Mouse (Mus musculus): ENCODE results near the gene Igll1. TPM values are rescaled to one million over a fixed set of nuclear protein-coding genes. Genes with fewer than 3 reads are reported as not detected.
A peak's percentile ranks its signal among the peaks of the same experiment; 100 is the strongest.
"Not testable (repeated sequence)": the region's sequence is repeated elsewhere in the genome, so short reads cannot be mapped to it uniquely, and the experiment has no call there.

The Igll1 gene
- polyA plus RNA-seq, 1 experiment from 2014 or later = not detected

DNA sequence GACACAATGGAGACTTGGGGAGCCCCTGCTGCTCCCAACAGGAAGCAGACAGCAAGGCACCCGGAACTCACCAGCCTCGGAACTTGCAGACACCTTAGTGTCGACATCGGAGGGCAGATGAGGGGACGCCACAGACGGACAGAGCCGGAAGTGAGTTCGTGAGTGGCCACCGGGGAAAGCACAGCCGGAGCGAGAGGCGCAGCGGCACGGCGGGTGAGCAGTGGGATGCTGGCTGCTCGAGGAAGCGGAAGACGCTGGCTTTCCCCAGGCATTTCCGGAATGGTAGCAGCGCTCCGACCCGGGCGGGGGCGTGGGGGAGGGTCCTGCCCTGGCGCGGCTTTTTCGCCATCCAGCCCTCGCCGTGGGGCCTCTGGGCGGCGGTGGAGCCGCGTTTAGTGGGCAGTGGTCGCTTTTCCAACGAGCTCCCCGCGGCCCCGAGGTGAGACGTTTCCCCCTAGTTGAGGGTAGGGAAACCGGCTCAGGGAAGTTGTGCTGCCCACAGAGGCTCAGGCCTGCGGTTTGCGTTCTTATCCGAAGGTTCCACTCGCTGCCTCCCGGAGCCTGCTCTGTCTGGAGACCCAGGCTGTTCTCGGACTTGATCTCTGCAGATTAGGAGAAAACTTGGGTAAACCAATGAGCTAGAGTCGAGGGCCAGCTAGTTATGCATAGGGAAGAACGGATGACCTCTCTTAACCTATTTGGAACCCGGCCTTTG lies 7.0 kb upstream of the Igll1 start, which contains the start of the genes Top3b and Vpreb1:
TSS of gene Top3b (plus strand) at position 120 of the 715 bp plus-strand sequence.
TSS of gene Vpreb1 (minus strand) at position 227 of the 715 bp plus-strand sequence.
- peaks cover 9% of the 10 kb centered on the region for H3K36me3 ChIP-seq
- peak; percentile 97 for DNase-seq (ENCODE audit: low spot score)
- WGBS = under 1% methylated on average over 49 of the region's 49 CpGs
- H3K4me1 ChIP-seq = peaks cover 12% of the 10 kb centered on the region
- H3K27ac ChIP-seq = peak within 1 kb of the TSS; percentile 96
- H3K27me3 ChIP-seq (ENCODE audit: low read depth, poor library complexity, severe bottlenecking) = no peaks in the 10 kb centered on the region
- H3K4me3 ChIP-seq = peak within 1 kb of the TSS; percentile 85
- H3K9me3 ChIP-seq (replicated peaks) = no peaks in the 10 kb centered on the region

DNA sequence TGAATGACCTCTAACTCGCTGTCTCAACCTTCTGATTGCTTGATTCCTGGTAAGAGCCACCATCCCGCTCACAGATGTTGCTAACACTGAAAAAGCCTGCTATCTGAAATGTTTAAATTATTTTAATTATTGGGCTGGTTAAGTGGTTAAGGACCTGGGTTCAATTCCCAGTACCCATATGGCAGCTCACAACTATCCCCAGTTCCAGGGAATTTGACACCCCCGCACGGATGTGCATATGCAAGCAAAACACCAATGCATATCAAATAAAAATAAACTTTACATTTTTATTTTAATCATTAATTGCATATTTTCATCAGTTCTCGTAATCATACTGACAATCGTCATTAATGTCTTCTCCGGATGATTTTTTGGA lies 6.4 kb upstream of the Igll1 start:
- DNase-seq (ENCODE audit: low spot score) = no peak
- H3K27me3 ChIP-seq (ENCODE audit: low read depth, poor library complexity, severe bottlenecking) = no peaks in the 10 kb centered on the region
- WGBS = 32% methylated on average over 7 of the region's 7 CpGs

DNA sequence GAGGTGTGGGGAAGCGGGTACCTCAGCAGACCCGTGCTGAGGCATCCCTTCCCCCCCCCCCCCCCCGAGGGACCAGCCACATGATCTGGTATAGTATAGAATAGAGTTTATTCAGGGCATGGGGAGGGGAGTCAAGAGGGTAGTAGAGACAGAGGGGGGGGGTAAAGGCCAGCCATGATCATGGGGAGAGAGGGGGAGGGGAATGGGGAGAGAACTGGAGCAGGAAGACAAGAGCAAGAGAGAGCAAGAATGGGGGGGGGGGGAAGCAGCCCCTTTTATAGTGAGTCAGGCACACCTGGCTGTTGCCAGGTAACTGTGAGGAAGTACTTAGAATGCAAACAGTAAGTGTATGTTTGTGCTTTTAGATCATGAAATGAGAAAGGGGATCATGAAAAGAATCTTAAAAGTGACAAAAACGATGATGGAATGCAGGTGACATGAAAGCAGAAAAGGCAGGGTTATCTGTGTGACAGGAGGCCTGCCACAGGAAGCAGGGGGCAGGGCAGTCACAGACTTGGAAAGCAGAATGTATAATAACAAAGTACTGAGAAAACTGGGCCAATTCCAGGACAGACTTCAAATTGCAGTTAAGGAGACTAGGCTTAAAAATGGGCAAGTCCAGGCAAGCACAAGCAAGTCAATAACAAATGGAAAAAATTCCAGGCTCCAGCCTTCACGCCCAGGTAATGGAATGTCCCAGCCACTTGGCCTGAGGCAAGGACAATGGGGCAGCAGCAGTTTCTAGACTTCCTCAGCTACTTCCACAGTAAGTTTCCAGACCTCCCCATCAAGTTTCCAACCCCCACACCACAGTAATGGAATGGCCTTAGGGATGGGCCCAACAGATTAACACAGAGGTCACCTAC lies 2.1 kb upstream of the Igll1 start:
- 52% methylated on average over 4 of the region's 5 CpGs for WGBS
- H3K36me3 ChIP-seq = no peaks in the 10 kb centered on the region
- DNase-seq (ENCODE audit: low spot score) = peak; percentile 36

More for the DNA sequence above, 6.4 kb upstream of the Igll1 start:
- Histone ChIP-seq H3K36me3 (peaks cover 4% of the 10 kb centered on the region), H3K9me3 (replicated peaks) (no peaks in the 10 kb centered on the region), H3K27ac (peak overlapping the region; percentile 96), H3K4me1 (peaks cover 12% of the 10 kb centered on the region), H3K4me3 (peak overlapping the region; percentile 85)

DNA sequence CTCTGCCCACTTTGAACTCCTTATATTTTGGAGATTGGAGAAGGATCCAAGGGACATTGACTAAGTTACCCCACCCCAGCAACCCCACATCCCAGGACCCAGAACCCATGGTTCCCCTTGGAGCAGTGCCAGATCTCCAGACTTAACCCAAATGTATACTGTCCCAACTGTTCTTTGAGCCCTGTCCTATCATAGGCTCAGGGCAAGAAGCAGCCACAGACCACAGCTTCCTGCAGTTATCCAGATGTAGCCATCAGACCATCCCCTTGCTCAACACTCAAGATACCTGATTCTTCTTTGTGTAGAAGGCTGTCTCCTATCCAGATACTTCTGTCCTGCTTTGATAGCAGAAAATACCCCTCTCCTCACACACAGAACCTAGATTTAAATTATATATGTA lies 1.4 kb upstream of the Igll1 start:
- DNase-seq (ENCODE audit: low spot score) = no peak
- H3K27me3 ChIP-seq (ENCODE audit: low read depth, poor library complexity, severe bottlenecking) = no peaks in the 10 kb centered on the region
- 0 out of 2 replicates have a peak, but pooled peaks cover 3% of the 10 kb centered on the region for H3K4me1 ChIP-seq
- no peak overlapping the region for H3K4me3 ChIP-seq
- no peak overlapping the region for H3K27ac ChIP-seq
- no peaks in the 10 kb centered on the region for H3K36me3 ChIP-seq
- no peaks in the 10 kb centered on the region for H3K9me3 ChIP-seq (replicated peaks)

More for the DNA sequence above, 2.1 kb upstream of the Igll1 start:
- H3K27ac ChIP-seq = no peak overlapping the region
- no peaks in the 10 kb centered on the region for H3K9me3 ChIP-seq (replicated peaks)
- H3K4me3 ChIP-seq = no peak overlapping the region
- H3K4me1 ChIP-seq = 0 out of 2 replicates have a peak, but pooled peaks cover 3% of the 10 kb centered on the region
- H3K27me3 ChIP-seq (ENCODE audit: low read depth, poor library complexity, severe bottlenecking) = no peaks in the 10 kb centered on the region

DNA sequence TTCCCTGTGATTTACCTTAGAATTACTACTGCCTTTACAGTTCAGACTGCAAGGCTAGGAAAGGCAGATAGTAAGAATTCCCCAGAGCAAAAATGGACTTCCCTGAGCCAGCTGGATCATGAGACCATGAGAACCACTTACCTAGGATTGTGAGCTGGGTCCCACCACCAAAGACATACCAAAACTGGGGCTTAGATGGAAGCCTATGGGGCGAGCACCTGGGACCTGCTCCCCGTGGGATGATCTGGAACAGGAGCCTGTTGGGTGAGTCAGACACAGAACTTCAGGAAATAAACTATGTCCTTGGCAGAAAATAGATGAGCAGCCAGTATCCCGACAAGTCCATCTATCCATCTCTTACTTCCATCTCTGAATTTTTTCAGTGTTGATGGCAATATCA lies 1.5 kb downstream of the Igll1 start:
- Histone ChIP-seq H3K4me3 (no peak overlapping the region), H3K27me3 (ENCODE audit: low read depth, poor library complexity, severe bottlenecking) (no peaks in the 10 kb centered on the region), H3K9me3 (replicated peaks) (no peaks in the 10 kb centered on the region), H3K4me1 (0 out of 2 replicates have a peak, but pooled peaks cover 3% of the 10 kb centered on the region), H3K36me3 (no peaks in the 10 kb centered on the region), H3K27ac (no peak overlapping the region)
- 75% methylated on average over 3 of the region's 3 CpGs for WGBS
- no peak for DNase-seq (ENCODE audit: low spot score)

DNA sequence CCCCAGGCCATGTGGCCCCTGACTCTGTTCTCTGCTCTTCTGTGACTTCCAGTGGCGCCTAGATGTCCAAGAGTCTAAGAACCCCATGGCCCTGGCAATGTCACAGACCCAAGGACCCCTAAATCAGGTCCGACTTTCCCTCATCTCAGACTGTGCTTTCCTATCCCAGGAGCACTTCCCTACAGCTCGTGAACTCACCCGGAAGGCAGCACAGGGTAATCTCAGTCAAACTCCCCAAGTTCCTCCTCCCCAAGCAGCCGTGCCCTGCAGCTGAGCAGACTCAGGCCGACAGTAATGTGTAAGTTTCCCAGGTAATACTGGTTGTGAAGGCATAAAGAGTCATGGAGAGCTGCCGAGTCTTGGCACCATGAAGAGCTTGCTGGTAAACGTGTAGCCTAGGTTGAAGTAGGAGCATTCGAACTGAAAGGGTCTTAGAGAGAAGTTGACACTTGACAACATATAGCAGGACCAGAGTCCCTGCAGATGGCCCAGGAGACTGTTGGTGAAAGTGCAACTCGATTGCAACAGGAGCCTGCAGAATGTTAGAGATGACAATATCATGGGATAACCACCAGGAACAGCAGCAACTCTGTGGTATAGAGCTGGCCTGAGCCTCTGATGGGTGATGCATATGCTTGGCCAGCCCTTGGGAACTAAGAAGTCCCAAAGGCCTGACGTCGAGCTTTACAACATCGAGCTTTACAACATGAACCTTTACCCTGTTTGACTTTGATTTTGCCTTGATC lies 6.9 kb downstream of the Igll1 start:
- WGBS = 74% methylated on average over 13 of the region's 13 CpGs
- no peak overlapping the region for H3K27ac ChIP-seq
- no peaks in the 10 kb centered on the region for H3K27me3 ChIP-seq (ENCODE audit: low read depth, poor library complexity, severe bottlenecking)
- DNase-seq (ENCODE audit: low spot score) = no peak
- no peaks in the 10 kb centered on the region for H3K4me1 ChIP-seq
- no peaks in the 10 kb centered on the region for H3K9me3 ChIP-seq (replicated peaks)
- no peak overlapping the region for H3K4me3 ChIP-seq
- H3K36me3 ChIP-seq = no peaks in the 10 kb centered on the region

DNA sequence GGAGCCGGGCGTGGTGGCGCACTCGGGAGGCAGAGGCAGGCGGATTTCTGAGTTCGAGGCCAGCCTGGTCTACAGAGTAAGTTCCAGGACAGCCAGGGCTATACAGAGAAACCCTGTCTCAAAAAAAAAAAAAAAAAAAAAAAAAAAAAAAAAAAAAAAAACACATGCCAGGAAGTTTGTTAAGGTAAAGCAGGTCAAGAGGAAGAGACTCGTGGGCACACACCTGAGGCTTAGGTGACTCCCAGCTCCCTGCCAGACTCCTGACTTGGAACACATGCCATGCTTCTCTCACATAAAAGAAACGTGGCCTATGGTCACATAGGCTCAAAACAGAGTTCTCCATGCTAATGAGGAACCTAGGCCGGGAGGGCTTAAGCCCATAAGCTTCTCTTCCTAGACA lies 7.7 kb downstream of the Igll1 start:
- not testable (repeated sequence) for H3K27me3 ChIP-seq (ENCODE audit: low read depth, poor library complexity, severe bottlenecking); DNase-seq (ENCODE audit: low spot score); H3K36me3 ChIP-seq; H3K4me1 ChIP-seq; H3K4me3 ChIP-seq; H3K27ac ChIP-seq; H3K9me3 ChIP-seq (replicated peaks)
- WGBS = 86% methylated on average over 9 of the region's 9 CpGs

DNA sequence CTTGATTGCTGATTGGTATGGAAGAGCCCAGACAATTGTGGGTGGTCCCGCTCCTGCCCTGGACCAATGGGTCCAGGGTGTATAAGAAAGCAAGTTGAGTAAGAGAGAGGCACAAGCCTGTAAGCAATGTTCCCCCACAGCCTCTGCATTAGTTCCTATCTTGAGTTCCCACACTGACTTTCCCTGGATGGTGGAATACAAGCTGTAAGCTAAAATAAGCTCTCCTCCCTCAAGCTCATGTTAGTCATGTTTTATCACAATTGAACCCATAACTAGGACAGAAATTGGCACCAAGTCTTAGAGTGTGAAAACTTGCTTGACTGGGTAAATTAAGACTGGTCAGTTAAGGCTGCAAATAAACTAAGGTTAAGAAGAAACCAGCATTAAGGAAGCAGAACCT lies 8.2 kb downstream of the Igll1 start:
- Histone ChIP-seq H3K4me1 (no peaks in the 10 kb centered on the region), H3K36me3 (no peaks in the 10 kb centered on the region), H3K9me3 (replicated peaks) (no peaks in the 10 kb centered on the region), H3K27me3 (ENCODE audit: low read depth, poor library complexity, severe bottlenecking) (no peaks in the 10 kb centered on the region), H3K27ac (no peak overlapping the region), H3K4me3 (no peak overlapping the region)
- WGBS = 88% methylated on average over 1 of the region's 1 CpGs
- DNase-seq (ENCODE audit: low spot score) = no peak

DNA sequence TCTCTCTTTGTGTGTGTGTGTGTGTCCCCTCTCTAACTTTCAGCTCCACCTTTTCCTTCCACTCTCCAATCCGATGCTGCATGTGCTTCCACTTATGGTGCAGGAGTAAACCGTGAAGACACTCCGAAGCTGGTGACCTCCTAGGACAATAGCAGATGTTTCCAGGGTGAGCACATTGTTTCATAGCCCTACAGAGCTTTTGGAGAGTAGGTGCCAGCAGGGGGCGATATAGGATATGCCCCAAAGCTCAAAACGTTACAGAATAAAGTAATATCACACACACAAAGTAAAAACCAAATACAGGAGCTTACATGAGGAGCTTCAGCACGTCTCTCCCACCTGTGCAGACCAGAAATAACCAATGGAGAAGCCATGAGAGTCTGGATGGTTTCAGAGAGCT lies 8.9 kb downstream of the Igll1 start:
- H3K9me3 ChIP-seq (replicated peaks) = no peaks in the 10 kb centered on the region
- H3K4me3 ChIP-seq = no peak overlapping the region
- no peaks in the 10 kb centered on the region for H3K36me3 ChIP-seq
- H3K27me3 ChIP-seq (ENCODE audit: low read depth, poor library complexity, severe bottlenecking) = no peaks in the 10 kb centered on the region
- peak; percentile 50 for DNase-seq (ENCODE audit: low spot score)
- WGBS = 40% methylated on average over 6 of the region's 6 CpGs
- no peak overlapping the region for H3K27ac ChIP-seq
- H3K4me1 ChIP-seq = no peaks in the 10 kb centered on the region

DNA sequence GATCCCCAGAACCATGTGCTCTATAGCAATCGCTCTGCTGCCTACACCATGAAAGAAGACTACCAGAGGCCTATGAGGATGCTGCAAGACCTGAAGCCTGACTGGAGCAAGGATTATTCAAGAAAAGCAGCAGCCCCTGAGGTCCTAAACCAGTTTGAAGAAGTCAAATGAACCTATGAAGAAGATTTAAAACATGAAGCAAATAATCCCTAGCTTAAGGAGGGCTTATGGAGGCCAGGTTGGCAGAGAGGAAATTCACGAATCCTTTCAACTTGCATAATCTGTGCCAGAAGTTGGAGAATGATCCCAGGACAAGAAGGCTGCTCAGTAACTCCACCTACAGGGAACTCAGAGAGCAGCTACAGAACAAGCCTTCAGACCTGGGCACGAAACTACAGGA lies 11.4 kb downstream of the Igll1 start:
- DNase-seq (ENCODE audit: low spot score) = no peak
- H3K9me3 ChIP-seq (replicated peaks) = no peaks in the 10 kb centered on the region
- no peak overlapping the region for H3K27ac ChIP-seq
- no peaks in the 10 kb centered on the region for H3K4me1 ChIP-seq
- no peak overlapping the region for H3K4me3 ChIP-seq
- 84% methylated on average over 3 of the region's 3 CpGs for WGBS
- no peaks in the 10 kb centered on the region for H3K27me3 ChIP-seq (ENCODE audit: low read depth, poor library complexity, severe bottlenecking)
- H3K36me3 ChIP-seq = no peaks in the 10 kb centered on the region

DNA sequence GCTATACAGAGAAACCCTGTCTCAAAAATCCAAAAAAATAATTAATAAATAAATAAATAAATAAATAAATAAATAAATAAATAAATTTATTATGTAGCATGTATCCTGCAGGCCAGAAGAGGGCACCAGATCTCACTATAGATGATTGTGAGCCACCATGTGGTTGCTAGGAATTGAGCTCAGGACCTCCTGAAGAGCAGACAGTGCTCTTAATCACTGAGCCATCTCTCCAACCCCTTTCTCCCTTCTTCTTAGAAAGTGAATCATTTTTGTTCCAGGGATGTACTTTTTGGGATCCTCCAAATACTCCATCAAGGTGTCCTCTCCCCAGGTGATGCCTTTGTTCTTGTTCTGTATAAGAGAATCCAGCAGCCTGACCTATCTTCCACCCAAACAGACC lies 14.6 kb downstream of the Igll1 start:
- no peak for DNase-seq (ENCODE audit: low spot score)
- no peak overlapping the region for H3K4me3 ChIP-seq
- H3K27ac ChIP-seq = no peak overlapping the region
- H3K36me3 ChIP-seq = no peaks in the 10 kb centered on the region
- no peaks in the 10 kb centered on the region for H3K9me3 ChIP-seq (replicated peaks)
- H3K4me1 ChIP-seq = no peaks in the 10 kb centered on the region
- no peaks in the 10 kb centered on the region for H3K27me3 ChIP-seq (ENCODE audit: low read depth, poor library complexity, severe bottlenecking)

DNA sequence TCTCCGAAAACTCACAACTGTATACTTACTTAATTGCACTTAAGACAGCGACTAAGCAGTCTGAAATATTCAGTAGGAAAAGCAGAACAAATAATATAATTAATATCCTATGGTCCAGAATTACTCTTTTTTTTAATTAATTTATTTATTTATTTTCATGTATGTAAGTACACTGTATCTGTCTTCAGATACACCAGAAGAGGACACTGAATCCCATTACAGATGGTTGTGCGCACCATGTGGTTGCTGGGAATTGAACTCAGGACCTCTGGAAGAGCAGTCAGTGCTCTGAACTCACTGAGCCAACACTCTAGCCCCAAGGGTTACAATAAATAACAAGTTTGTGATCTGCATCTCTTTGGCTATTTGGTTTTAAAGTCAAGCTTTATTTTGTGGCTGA lies 34.1 kb downstream of the Igll1 start:
- Histone ChIP-seq H3K4me3 (peak overlapping the region; percentile 51; the same call in 1 of the 2 replicates), H3K36me3 (no peaks in the 10 kb centered on the region), H3K27me3 (ENCODE audit: low read depth, poor library complexity, severe bottlenecking) (peaks cover 3% of the 10 kb centered on the region; the same call in 1 of the 2 replicates), H3K27ac (no peak overlapping the region), H3K4me1 (peaks cover 8% of the 10 kb centered on the region), H3K9me3 (replicated peaks) (no peaks in the 10 kb centered on the region)
- 89% methylated on average over 3 of the region's 3 CpGs for WGBS
- DNase-seq (ENCODE audit: low spot score) = no peak

All from limb, embryonic 10.5 days (tissue).